Mouse (Mus musculus) heart, postnatal 14 days (tissue): ENCODE measurements around the gene Ppm1b. TPM values are rescaled to one million over a fixed set of nuclear protein-coding genes. Genes with fewer than 3 reads are reported as not detected.
"Not testable (repeated sequence)": the region's sequence is repeated elsewhere in the genome, so short reads cannot be mapped to it uniquely, and the experiment has no call there.

Experiments
- DNase-seq, 2 experiments: peaks; one replicate each; pipeline ENCODE4 v3.0.0; 2021 to 2022
- intact Hi-C: fragments of 180-260 bp; cut with DNase I; formaldehyde crosslinking; loops from one replicate; pipeline ENCODE4 v1.15.1; 2025
- long read RNA-seq, 2 experiments: library from polyadenylated mRNA; stranded (forward); transcript quantifications; one replicate each; pipeline ENCODE4 v2.0.0; 2021
- total RNA-seq, 2 experiments: library from RNA; stranded (reverse); gene quantifications; 2 replicates each; pipeline ENCODE4 v1.2.3; 2021

Gene Ppm1b
- 10 to 100 TPM; 95.4 to 99.7 TPM for total RNA-seq
- long read RNA-seq, experiment 1, transcript Ppm1b-201 (6 exons, 2,670 nt): major isoform, 99 of 200 reads
- long read RNA-seq, experiment 1, transcript Ppm1b-205 (6 exons, 1,290 nt): minor isoform, 7 of 200 reads
- long read RNA-seq, experiment 1, transcript Ppm1b-202 (6 exons, 3,323 nt): minor isoform, 81 of 200 reads
- long read RNA-seq, experiment 1, partial matches to known transcripts: 7 of 200 reads
- long read RNA-seq, experiment 1, other reads (novel, unspliced or antisense): 6 of 200 reads
- long read RNA-seq, experiment 2, transcript Ppm1b-201 (6 exons, 2,670 nt): minor isoform, 86 of 192 reads
- long read RNA-seq, experiment 2, transcript Ppm1b-202 (6 exons, 3,323 nt): major isoform, 88 of 192 reads
- long read RNA-seq, experiment 2, transcript Ppm1b-205 (6 exons, 1,290 nt): minor isoform, 5 of 192 reads
- long read RNA-seq, experiment 2, partial matches to known transcripts: 4 of 192 reads
- long read RNA-seq, experiment 2, other reads (novel, unspliced or antisense): 9 of 192 reads

GRCm38 (mm10) chr17:84956441-84956840 is at the start of gene Ppm1b:
Gene Ppm1b (plus strand): TSS chr17:84956741.
- DNase-seq: no peak
- intact Hi-C loops: no loop called here

GRCm38 (mm10) chr17:84921666-84922376 is 34.7 kb upstream of the Ppm1b start:
- DNase-seq: no peak

GRCm38 (mm10) chr17:84924779-84925178 is 31.8 kb upstream of the Ppm1b start:
- no peak for DNase-seq

More at GRCm38 (mm10) chr17:84921666-84922376, 34.7 kb upstream of the Ppm1b start:
- intact Hi-C loops: no loop called here

GRCm38 (mm10) chr17:84926233-84926632 is 30.3 kb upstream of the Ppm1b start:
- intact Hi-C loops: no loop called here
- DNase-seq: no peak

More at GRCm38 (mm10) chr17:84924779-84925178, 31.8 kb upstream of the Ppm1b start:
- intact Hi-C loops: no loop called here

- intact Hi-C loops: no loop called here
- DNase-seq: no peak
Measured at GRCm38 (mm10) chr17:84927580-84927979, 29.0 kb upstream of the Ppm1b start.

- intact Hi-C loops: no loop called here
- DNase-seq: no peak
Measured at GRCm38 (mm10) chr17:84932943-84933342, 23.6 kb upstream of the Ppm1b start.

- intact Hi-C loops: no loop called here
- no peak for DNase-seq
Measured at GRCm38 (mm10) chr17:84933968-84934367, 22.6 kb upstream of the Ppm1b start.

- intact Hi-C loops, DNase-seq: not testable (repeated sequence)
Measured at GRCm38 (mm10) chr17:84935620-84936019, 20.9 kb upstream of the Ppm1b start.

GRCm38 (mm10) chr17:84936301-84936700 is 20.2 kb upstream of the Ppm1b start:
- intact Hi-C loops: no loop called here
- no peak for DNase-seq

- no peak for DNase-seq
- intact Hi-C loops: no loop called here
Measured at GRCm38 (mm10) chr17:84936809-84937208, 19.7 kb upstream of the Ppm1b start.

GRCm38 (mm10) chr17:84937220-84937619 is 19.3 kb upstream of the Ppm1b start:
- no peak for DNase-seq
- intact Hi-C loops: no loop called here

GRCm38 (mm10) chr17:84938215-84938614 is 18.3 kb upstream of the Ppm1b start:
- no peak for DNase-seq
- intact Hi-C loops: no loop called here

- DNase-seq: no peak
- intact Hi-C loops: no loop called here
Measured at GRCm38 (mm10) chr17:84940017-84940731, 16.4 kb upstream of the Ppm1b start.

- no peak for DNase-seq
- intact Hi-C loops: no loop called here
Measured at GRCm38 (mm10) chr17:84941291-84941868, 15.2 kb upstream of the Ppm1b start.

- DNase-seq: no peak
- intact Hi-C loops: no loop called here
Measured at GRCm38 (mm10) chr17:84942358-84943032, 14.0 kb upstream of the Ppm1b start.

- DNase-seq: no peak
- intact Hi-C loops: no loop called here
Measured at GRCm38 (mm10) chr17:84943033-84943393, 13.5 kb upstream of the Ppm1b start.

- intact Hi-C loops: no loop called here
- no peak for DNase-seq
Measured at GRCm38 (mm10) chr17:84944348-84944747, 12.2 kb upstream of the Ppm1b start.

GRCm38 (mm10) chr17:84952521-84952920 is 4.0 kb upstream of the Ppm1b start:
- intact Hi-C loops: no loop called here
- DNase-seq: no peak

GRCm38 (mm10) chr17:84953776-84954175 is 2.8 kb upstream of the Ppm1b start:
- intact Hi-C loops: no loop called here
- no peak for DNase-seq

- no peak for DNase-seq
- intact Hi-C loops: no loop called here
Measured at GRCm38 (mm10) chr17:84954881-84955280, 1.7 kb upstream of the Ppm1b start.
